Mouse (Mus musculus): ENCODE data around the gene Ahcyl2.
"Not testable (repeated sequence)": the region's sequence is repeated elsewhere in the genome, so short reads cannot be mapped to it uniquely, and the experiment has no call there.

The Ahcyl2 gene

GRCm38 (mm10) chr6:29815634-29816033 is 47.8 kb downstream of the Ahcyl2 start:
- DNase-seq (ENCODE audit: low read depth): no peak

- DNase-seq (ENCODE audit: low read depth): not testable (repeated sequence)
Observed at GRCm38 (mm10) chr6:29816371-29816770, 48.6 kb downstream of the Ahcyl2 start.

- DNase-seq (ENCODE audit: low read depth): peak; percentile 33
Observed at GRCm38 (mm10) chr6:29819309-29819708, 51.5 kb downstream of the Ahcyl2 start.

GRCm38 (mm10) chr6:29820314-29820713 is 52.5 kb downstream of the Ahcyl2 start:
- no peak for DNase-seq (ENCODE audit: low read depth)

GRCm38 (mm10) chr6:29820926-29821325 is 53.1 kb downstream of the Ahcyl2 start:
- DNase-seq (ENCODE audit: low read depth): no peak

- DNase-seq (ENCODE audit: low read depth): no peak
Observed at GRCm38 (mm10) chr6:29821770-29822169, 54.0 kb downstream of the Ahcyl2 start.

GRCm38 (mm10) chr6:29825302-29825701 is 57.5 kb downstream of the Ahcyl2 start:
- DNase-seq (ENCODE audit: low read depth): no peak

GRCm38 (mm10) chr6:29827291-29828242 is 59.8 kb downstream of the Ahcyl2 start:
- DNase-seq (ENCODE audit: low read depth): no peak

GRCm38 (mm10) chr6:29828574-29829234 is 60.9 kb downstream of the Ahcyl2 start:
- no peak for DNase-seq (ENCODE audit: low read depth)

- no peak for DNase-seq (ENCODE audit: low read depth)
Observed at GRCm38 (mm10) chr6:29832356-29832755, 64.5 kb downstream of the Ahcyl2 start.

GRCm38 (mm10) chr6:29833117-29833516 is 65.3 kb downstream of the Ahcyl2 start:
- no peak for DNase-seq (ENCODE audit: low read depth)

- no peak for DNase-seq (ENCODE audit: low read depth)
Observed at GRCm38 (mm10) chr6:29833568-29834255, 65.9 kb downstream of the Ahcyl2 start.

- DNase-seq (ENCODE audit: low read depth): no peak
Observed at GRCm38 (mm10) chr6:29835543-29836177, 67.8 kb downstream of the Ahcyl2 start.

- DNase-seq (ENCODE audit: low read depth): no peak
Observed at GRCm38 (mm10) chr6:29837579-29837978, 69.8 kb downstream of the Ahcyl2 start.

- DNase-seq (ENCODE audit: low read depth): no peak
Observed at GRCm38 (mm10) chr6:29838531-29838930, 70.7 kb downstream of the Ahcyl2 start.

GRCm38 (mm10) chr6:29840008-29840407 is 72.2 kb downstream of the Ahcyl2 start:
- DNase-seq (ENCODE audit: low read depth): no peak

- DNase-seq (ENCODE audit: low read depth): no peak
Observed at GRCm38 (mm10) chr6:29841461-29841860, 73.7 kb downstream of the Ahcyl2 start.

GRCm38 (mm10) chr6:29847643-29848166 is 79.9 kb downstream of the Ahcyl2 start:
- no peak for DNase-seq (ENCODE audit: low read depth)

- DNase-seq (ENCODE audit: low read depth): no peak
Observed at GRCm38 (mm10) chr6:29848808-29849207, 81.0 kb downstream of the Ahcyl2 start.

- no peak for DNase-seq (ENCODE audit: low read depth)
Observed at GRCm38 (mm10) chr6:29850096-29850495, 82.3 kb downstream of the Ahcyl2 start.

GRCm38 (mm10) chr6:29850747-29851146 is 82.9 kb downstream of the Ahcyl2 start:
- no peak for DNase-seq (ENCODE audit: low read depth)

GRCm38 (mm10) chr6:29851873-29852272 is 84.1 kb downstream of the Ahcyl2 start:
- no peak for DNase-seq (ENCODE audit: low read depth)

All from c-Kit-positive CD71-positive TER-119-negative erythroid progenitor cells, embryonic 14.5 days (primary cell).